Mouse (Mus musculus): ENCODE measurements around the gene Zbtb49. TPM values are rescaled to one million over a fixed set of nuclear protein-coding genes. Genes with fewer than 3 reads are reported as not detected.

The Zbtb49 gene
- polyA plus RNA-seq, 2 experiments = 2.2 to 3.4 TPM

GRCm38 (mm10) chr5:38197482-38197823, 22.8 kb downstream of the Zbtb49 start:
- H3K4me3 ChIP-seq (ENCODE audit: insufficient read depth in 1 of 2, low read depth in 2 of 2, low read length in 2 of 2) = no peak overlapping the region
- no peak overlapping the region for H3K9ac ChIP-seq (replicated peaks)
- TF ChIP-seq EP300 (IDR thresholded peaks at IDR 0.05; ENCODE audit: low read depth) (no peak), CTCF (IDR thresholded peaks at IDR 0.05; ENCODE audit: low read depth) (peak; percentile 92)
- DNase-seq (ENCODE audit: low read depth in 3 of 3, low spot score in 3 of 3) (peak; percentile 28 to 41 (median 38)), ATAC-seq (ENCODE audit: insufficient read depth) (no peak)
- H3K36me3 ChIP-seq (replicated peaks; ENCODE audit: control insufficient read depth, insufficient read depth, low read depth) = no peaks in the 10 kb centered on the region
- H3K4me1 ChIP-seq (replicated peaks; ENCODE audit: control insufficient read depth in 2 of 2, insufficient read depth in 2 of 2, low read length in 1 of 2) = no peaks in the 10 kb centered on the region
- H3K4me2 ChIP-seq (ENCODE audit: low read depth) = no peak overlapping the region
- H3K27me3 ChIP-seq (ENCODE audit: control insufficient read depth, insufficient read depth, low read length) = no peaks in the 10 kb centered on the region
- WGBS (ENCODE audit: insufficient replicate concordance) = 23% methylated on average over 7 of the region's 7 CpGs
- H3K27ac ChIP-seq = no peak overlapping the region
- no peaks in the 10 kb centered on the region for H3K9me3 ChIP-seq (ENCODE audit: control insufficient read depth, low read length)

DNA sequence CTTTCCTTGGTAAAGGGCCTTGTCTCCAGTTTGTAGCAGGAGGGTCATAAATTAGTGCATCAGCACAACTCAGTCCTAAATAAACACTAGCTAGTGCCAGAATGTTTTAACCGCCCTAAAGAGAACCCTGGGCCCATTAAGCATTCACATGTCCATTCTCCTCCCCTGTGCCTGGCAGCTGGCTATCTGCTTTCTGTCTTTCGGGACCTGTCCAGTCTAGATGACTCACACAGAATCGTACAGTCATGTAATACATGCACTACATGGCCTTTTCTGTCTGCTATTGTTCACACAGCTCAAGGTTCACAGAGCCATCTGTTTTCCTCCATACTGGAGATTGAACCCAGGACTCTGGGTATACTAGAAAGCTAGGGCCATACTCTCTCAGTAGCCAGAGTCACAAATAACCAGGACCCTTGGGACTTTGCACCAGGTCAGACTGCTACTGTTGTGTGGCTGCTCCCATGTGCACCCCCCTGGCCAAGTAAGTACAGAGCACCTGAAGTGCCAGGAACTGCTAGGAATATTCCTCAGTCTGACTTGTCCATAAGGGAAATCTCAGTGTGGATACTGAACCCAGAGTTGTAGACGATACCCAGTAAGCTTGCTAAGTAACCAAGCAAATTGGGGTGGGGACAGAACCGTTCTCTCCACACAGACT, 23.3 kb downstream of the Zbtb49 start:
- Histone ChIP-seq H3K27ac (no peak overlapping the region), H3K4me1 (replicated peaks; ENCODE audit: control insufficient read depth in 2 of 2, insufficient read depth in 2 of 2, low read length in 1 of 2) (no peaks in the 10 kb centered on the region), H3K4me2 (ENCODE audit: low read depth) (no peak overlapping the region), H3K27me3 (ENCODE audit: control insufficient read depth, insufficient read depth, low read length) (no peaks in the 10 kb centered on the region), H3K4me3 (ENCODE audit: insufficient read depth in 1 of 2, low read depth in 2 of 2, low read length in 2 of 2) (no peak overlapping the region), H3K9me3 (ENCODE audit: control insufficient read depth, low read length) (no peaks in the 10 kb centered on the region), H3K9ac (replicated peaks) (no peak overlapping the region), H3K36me3 (replicated peaks; ENCODE audit: control insufficient read depth, insufficient read depth, low read depth) (no peaks in the 10 kb centered on the region)
- no peak for TF ChIP-seq EP300 (IDR thresholded peaks at IDR 0.05; ENCODE audit: low read depth)
- TF ChIP-seq CTCF (IDR thresholded peaks at IDR 0.05; ENCODE audit: low read depth) = no peak
- ATAC-seq (ENCODE audit: insufficient read depth) = no peak
- DNase-seq (ENCODE audit: low read depth in 3 of 3, low spot score in 3 of 3) = no peak
- WGBS (ENCODE audit: insufficient replicate concordance) = 56% methylated on average over 5 of the region's 5 CpGs

GRCm38 (mm10) chr5:38195941-38196340, 24.3 kb downstream of the Zbtb49 start:
- ATAC-seq (ENCODE audit: insufficient read depth) = no peak
- no peak for DNase-seq (ENCODE audit: low read depth in 3 of 3, low spot score in 3 of 3)

DNA sequence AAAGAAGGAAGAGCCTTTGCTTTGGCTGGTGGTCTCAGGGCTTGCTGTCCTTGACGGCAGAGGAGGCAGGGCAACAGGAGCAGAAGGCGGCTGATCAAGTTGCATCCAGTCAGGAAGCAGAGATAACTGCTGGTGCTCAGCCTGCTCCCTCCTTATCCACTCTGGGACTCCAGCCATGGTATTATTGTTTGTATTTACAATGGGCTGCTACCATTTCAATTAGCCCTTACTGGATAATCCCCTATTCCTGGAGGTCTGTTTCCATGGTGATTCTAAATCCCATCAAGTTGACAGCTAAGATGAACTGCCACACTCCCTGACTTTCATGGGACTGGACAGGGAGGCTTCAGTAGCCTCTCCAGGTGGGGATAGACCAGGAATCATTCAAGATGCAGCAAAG, 25.3 kb downstream of the Zbtb49 start:
- Histone ChIP-seq H3K9ac (replicated peaks) (no peak overlapping the region), H3K4me3 (ENCODE audit: insufficient read depth in 1 of 2, low read depth in 2 of 2, low read length in 2 of 2) (no peak overlapping the region), H3K27me3 (ENCODE audit: control insufficient read depth, insufficient read depth, low read length) (no peaks in the 10 kb centered on the region), H3K27ac (no peak overlapping the region), H3K36me3 (replicated peaks; ENCODE audit: control insufficient read depth, insufficient read depth, low read depth) (no peaks in the 10 kb centered on the region), H3K9me3 (ENCODE audit: control insufficient read depth, low read length) (no peaks in the 10 kb centered on the region), H3K4me2 (ENCODE audit: low read depth) (no peak overlapping the region), H3K4me1 (replicated peaks; ENCODE audit: control insufficient read depth in 2 of 2, insufficient read depth in 2 of 2, low read length in 1 of 2) (no peaks in the 10 kb centered on the region)
- WGBS (ENCODE audit: insufficient replicate concordance) = 30% methylated on average over 2 of the region's 2 CpGs
- no peak for TF ChIP-seq EP300 (IDR thresholded peaks at IDR 0.05; ENCODE audit: low read depth)
- no peak for TF ChIP-seq CTCF (IDR thresholded peaks at IDR 0.05; ENCODE audit: low read depth)
- DNase-seq (ENCODE audit: low read depth in 3 of 3, low spot score in 3 of 3) (no peak), ATAC-seq (ENCODE audit: insufficient read depth) (no peak)

More at GRCm38 (mm10) chr5:38195941-38196340, 24.3 kb downstream of the Zbtb49 start:
- Histone ChIP-seq H3K9me3 (ENCODE audit: control insufficient read depth, low read length) (no peaks in the 10 kb centered on the region), H3K4me1 (replicated peaks; ENCODE audit: control insufficient read depth in 2 of 2, insufficient read depth in 2 of 2, low read length in 1 of 2) (no peaks in the 10 kb centered on the region), H3K27ac (no peak overlapping the region), H3K27me3 (ENCODE audit: control insufficient read depth, insufficient read depth, low read length) (no peaks in the 10 kb centered on the region), H3K36me3 (replicated peaks; ENCODE audit: control insufficient read depth, insufficient read depth, low read depth) (no peaks in the 10 kb centered on the region), H3K9ac (replicated peaks) (no peak overlapping the region), H3K4me3 (ENCODE audit: insufficient read depth in 1 of 2, low read depth in 2 of 2, low read length in 2 of 2) (no peak overlapping the region), H3K4me2 (ENCODE audit: low read depth) (no peak overlapping the region)
- TF ChIP-seq EP300 (IDR thresholded peaks at IDR 0.05; ENCODE audit: low read depth) (no peak), CTCF (IDR thresholded peaks at IDR 0.05; ENCODE audit: low read depth) (no peak)

DNA sequence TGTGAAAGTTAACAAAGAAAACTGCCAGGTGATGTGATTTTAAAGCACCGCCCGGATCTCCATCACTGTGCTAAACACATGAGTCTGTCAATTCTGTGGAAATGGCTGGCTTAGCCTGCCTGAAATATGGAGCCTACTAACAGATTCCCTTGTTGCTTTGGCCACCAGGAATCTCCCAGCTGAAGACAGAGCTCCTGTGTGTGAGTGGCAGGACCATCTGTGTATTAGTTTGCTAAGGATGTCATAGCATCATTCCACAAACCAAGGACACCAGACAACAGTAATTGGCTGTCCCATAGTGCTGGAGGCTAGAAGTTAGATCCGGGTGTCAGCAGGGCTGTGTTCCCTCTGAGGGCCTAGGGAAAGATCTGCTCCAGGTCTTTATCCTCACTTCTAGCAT, 29.4 kb downstream of the Zbtb49 start:
- Histone ChIP-seq H3K4me1 (replicated peaks; ENCODE audit: control insufficient read depth in 2 of 2, insufficient read depth in 2 of 2, low read length in 1 of 2) (no peaks in the 10 kb centered on the region), H3K4me3 (ENCODE audit: insufficient read depth in 1 of 2, low read depth in 2 of 2, low read length in 2 of 2) (no peak overlapping the region), H3K9me3 (ENCODE audit: control insufficient read depth, low read length) (no peaks in the 10 kb centered on the region), H3K9ac (replicated peaks) (no peak overlapping the region), H3K27ac (no peak overlapping the region), H3K36me3 (replicated peaks; ENCODE audit: control insufficient read depth, insufficient read depth, low read depth) (no peaks in the 10 kb centered on the region), H3K4me2 (ENCODE audit: low read depth) (no peak overlapping the region), H3K27me3 (ENCODE audit: control insufficient read depth, insufficient read depth, low read length) (no peaks in the 10 kb centered on the region)
- TF ChIP-seq EP300 (IDR thresholded peaks at IDR 0.05; ENCODE audit: low read depth) (no peak), CTCF (IDR thresholded peaks at IDR 0.05; ENCODE audit: low read depth) (no peak)
- DNase-seq (ENCODE audit: low read depth in 3 of 3, low spot score in 3 of 3) = no peak
- 67% methylated on average over 3 of the region's 3 CpGs for WGBS (ENCODE audit: insufficient replicate concordance)
- no peak for ATAC-seq (ENCODE audit: insufficient read depth)
